Comparison of ENCODE assay signal across 30 mouse cellular contexts in genomic region chr6:51087806-51088205, GRCm38 (mm10).
"Had no signal": no experiment of that assay in that cellular context is flagged by ENCODE, and none has a peak within 500 bp of the region (broad histone marks: within the 10 kb centered on the region; RNA-seq: fewer than 3 reads in every experiment).

No protein-coding gene starts in this region.

- H3K4me1 ChIP-seq: liver, embryonic 15.5 days; lung, embryonic 15.5 days; megakaryocyte, embryonic 14.5 days; midbrain, embryonic 15.5 days had no signal

- H3K9ac ChIP-seq: limb, embryonic 12.5 days; limb, embryonic 13.5 days; limb, embryonic 15.5 days; liver, embryonic 12.5 days; liver, embryonic 13.5 days; liver, embryonic 14.5 days; liver, embryonic 15.5 days; liver, postnatal 0 days; lung, embryonic 14.5 days; lung, embryonic 15.5 days; midbrain, embryonic 12.5 days; midbrain, embryonic 13.5 days; midbrain, embryonic 15.5 days had no signal

- H3K27ac ChIP-seq: left cerebral cortex, adult 2 months; limb, embryonic 10.5 days; limb, embryonic 12.5 days; limb, embryonic 13.5 days; limb, embryonic 15.5 days; liver, embryonic 12.5 days; liver, embryonic 13.5 days; liver, embryonic 14.5 days; liver, embryonic 15.5 days; lung, embryonic 15.5 days; macrophage; midbrain, embryonic 12.5 days; midbrain, embryonic 13.5 days; midbrain, embryonic 15.5 days had no signal

- H3K27me3 ChIP-seq: limb, embryonic 15.5 days; liver, embryonic 13.5 days; liver, embryonic 15.5 days; lung, embryonic 15.5 days; midbrain, embryonic 12.5 days; midbrain, embryonic 13.5 days; midbrain, embryonic 15.5 days had no signal

- H3K36me3 ChIP-seq: limb, embryonic 10.5 days; limb, embryonic 12.5 days; limb, embryonic 13.5 days; limb, embryonic 15.5 days; liver, embryonic 12.5 days; liver, embryonic 13.5 days; liver, embryonic 15.5 days; lung, embryonic 15.5 days; midbrain, embryonic 12.5 days; midbrain, embryonic 13.5 days; midbrain, embryonic 15.5 days had no signal

- H3K4me3 ChIP-seq: left cerebral cortex, adult 2 months; limb, embryonic 10.5 days; limb, embryonic 12.5 days; limb, embryonic 13.5 days; limb, embryonic 15.5 days; liver, embryonic 12.5 days; liver, embryonic 13.5 days; liver, embryonic 15.5 days; lung, embryonic 15.5 days; megakaryocyte, embryonic 14.5 days; midbrain, embryonic 12.5 days; midbrain, embryonic 13.5 days; midbrain, embryonic 15.5 days; myocyte had no signal

- H3K4me2 ChIP-seq: limb, embryonic 12.5 days; limb, embryonic 13.5 days; limb, embryonic 15.5 days; liver, embryonic 11.5 days; liver, embryonic 12.5 days; liver, embryonic 13.5 days; liver, embryonic 15.5 days; lung, embryonic 14.5 days; lung, embryonic 15.5 days; midbrain, embryonic 11.5 days; midbrain, embryonic 12.5 days; midbrain, embryonic 13.5 days; midbrain, embryonic 15.5 days had no signal

- H3K9me3 ChIP-seq: limb, embryonic 10.5 days; limb, embryonic 12.5 days; limb, embryonic 13.5 days; limb, embryonic 15.5 days; liver, embryonic 12.5 days; liver, embryonic 13.5 days; liver, embryonic 15.5 days; lung, embryonic 15.5 days; megakaryocyte, embryonic 14.5 days; midbrain, embryonic 12.5 days; midbrain, embryonic 13.5 days; midbrain, embryonic 15.5 days had no signal

- DNase-seq: left cerebral cortex, postnatal 4 days; liver; liver, embryonic 13.5 days; liver, postnatal 0 days; lung, adult 18-20 months; lung, adult 2 months; lung, embryonic 14.5 days; lung, postnatal 10 days; lung, postnatal 14 days; lung, postnatal 36 days; lung, postnatal 4 days had no signal

- ATAC-seq: liver, embryonic 12.5 days; liver, postnatal 0 days; lung, postnatal 0 days; midbrain, embryonic 13.5 days; midbrain, embryonic 15.5 days; midbrain, embryonic 16.5 days had no signal
